32 mouse cellular contexts compared by ENCODE assay signal in genomic region chr14:111285981-111286380, GRCm38 (mm10).
DNase-seq lines count a peak whose midpoint lies in the region; ATAC-seq and TF ChIP-seq lines count a peak whose summit lies in the region.
"Had no signal": no experiment of that assay in that cellular context is flagged by ENCODE, and none has a peak within 500 bp of the region (broad histone marks: within the 10 kb centered on the region; RNA-seq: fewer than 3 reads in every experiment).

No protein-coding gene starts in this region.

- no peaks in the 10 kb centered on the region for H3K9me3 ChIP-seq in midbrain, embryonic 14.5 days (ENCODE audit: control insufficient read depth, low read length)
- no peaks in the 10 kb centered on the region for H3K9me3 ChIP-seq in midbrain, embryonic 10.5 days (replicated peaks)
- no peaks in the 10 kb centered on the region for H3K9me3 ChIP-seq in intestine, embryonic 16.5 days (ENCODE audit: control insufficient read depth, low read length)
- H3K9me3 ChIP-seq: embryonic facial prominence, embryonic 13.5 days; heart, embryonic 13.5 days; hindbrain, embryonic 10.5 days; intestine, embryonic 15.5 days; neural tube, embryonic 12.5 days had no signal

- ATAC-seq in midbrain, embryonic 14.5 days (ENCODE audit: low FRiP score, low TSS enrichment) = no peak
- ATAC-seq in intestine, embryonic 16.5 days = no peak
- ATAC-seq: activated CD4-positive, CD25-positive, alpha-beta regulatory T cell, adult 4 months; forebrain, postnatal 0 days; hindbrain, embryonic 16.5 days; intestine, embryonic 15.5 days; midbrain, embryonic 16.5 days had no signal

- no peak overlapping the region for H3K9ac ChIP-seq in midbrain, embryonic 14.5 days (replicated peaks; ENCODE audit: low read length)
- no peak overlapping the region for H3K9ac ChIP-seq in intestine, embryonic 16.5 days (ENCODE audit: low read depth, low read length)
- H3K9ac ChIP-seq: embryonic facial prominence, embryonic 13.5 days; forebrain, postnatal 0 days; heart, embryonic 13.5 days; intestine, embryonic 15.5 days; liver, embryonic 14.5 days; neural tube, embryonic 12.5 days had no signal

- peak; percentile 5 to 23 for DNase-seq in adrenal gland, adult (ENCODE audit: inconsistent age in 2 of 2, low spot score in 1 of 2)
- no peak for DNase-seq in adrenal gland, postnatal 14 days
- DNase-seq in cerebellum, postnatal 14 days = peak; percentile 43 to 50
- no peak for DNase-seq in cerebellum, postnatal 4 days (ENCODE audit: low spot score in 2 of 2)
- DNase-seq in midbrain, embryonic 14.5 days = peak; percentile 8
- no peak for DNase-seq in midbrain, embryonic 10.5 days (ENCODE audit: low spot score)
- DNase-seq in brain, embryonic 14.5 days (ENCODE audit: low read depth) = peak; percentile 42
- DNase-seq: cerebellum, adult 9-11 months; forebrain, postnatal 0 days; heart, postnatal 10 days; kidney, adult 8-10 months; kidney, postnatal 10 days; layer of hippocampus, postnatal 36 days; liver; lung, adult 2 months; lung, postnatal 10 days; right cerebral cortex, postnatal 4 days; thymus, adult 18-20 months; thymus, postnatal 25 days had no signal

- H3K27ac ChIP-seq in midbrain, embryonic 14.5 days (replicated peaks; ENCODE audit: low read depth, low read length) = no peak overlapping the region
- no peak overlapping the region for H3K27ac ChIP-seq in midbrain, embryonic 10.5 days (replicated peaks)
- no peak overlapping the region for H3K27ac ChIP-seq in intestine, embryonic 16.5 days (ENCODE audit: low read length)
- H3K27ac ChIP-seq: embryonic facial prominence, embryonic 13.5 days; heart, embryonic 13.5 days; hindbrain, embryonic 10.5 days; intestine, embryonic 15.5 days; liver, embryonic 14.5 days; macrophage; neural tube, embryonic 12.5 days; stomach, postnatal 0 days had no signal

- no peak overlapping the region for H3K4me3 ChIP-seq in midbrain, embryonic 14.5 days (replicated peaks; ENCODE audit: low read depth, low read length)
- no peak overlapping the region for H3K4me3 ChIP-seq in midbrain, embryonic 10.5 days
- H3K4me3 ChIP-seq in intestine, embryonic 16.5 days (ENCODE audit: low read length) = no peak overlapping the region
- H3K4me3 ChIP-seq: embryonic facial prominence, embryonic 13.5 days; heart, embryonic 13.5 days; hindbrain, embryonic 10.5 days; intestine, embryonic 15.5 days; myocyte; neural tube, embryonic 12.5 days had no signal

- 59% methylated on average over 1 of the region's 1 CpGs for WGBS in midbrain, embryonic 14.5 days
- 70% methylated on average over 1 of the region's 1 CpGs for WGBS in midbrain, embryonic 10.5 days
- 53% methylated on average over 1 of the region's 1 CpGs for WGBS in intestine, embryonic 16.5 days

- no peaks in the 10 kb centered on the region for H3K36me3 ChIP-seq in midbrain, embryonic 14.5 days (ENCODE audit: control insufficient read depth, insufficient read depth, low read length)
- H3K36me3 ChIP-seq in midbrain, embryonic 10.5 days = no peaks in the 10 kb centered on the region
- H3K36me3 ChIP-seq in intestine, embryonic 16.5 days (ENCODE audit: control insufficient read depth, insufficient read depth, low read length) = no peaks in the 10 kb centered on the region
- H3K36me3 ChIP-seq: embryonic facial prominence, embryonic 13.5 days; heart, embryonic 13.5 days; hindbrain, embryonic 10.5 days; intestine, embryonic 15.5 days; neural tube, embryonic 12.5 days had no signal

- no peak for TF ChIP-seq CTCF in brain, embryonic 14.5 days (IDR thresholded peaks at IDR 0.05; ENCODE audit: borderline replicate concordance, extremely low read depth, insufficient read depth, insufficient read length)

- no peaks in the 10 kb centered on the region for H3K27me3 ChIP-seq in midbrain, embryonic 14.5 days (ENCODE audit: control insufficient read depth, insufficient read depth, low read length)
- no peaks in the 10 kb centered on the region for H3K27me3 ChIP-seq in midbrain, embryonic 10.5 days (ENCODE audit: low read depth, poor library complexity, severe bottlenecking)
- no peaks in the 10 kb centered on the region for H3K27me3 ChIP-seq in intestine, embryonic 16.5 days (replicated peaks; ENCODE audit: control insufficient read depth, insufficient read depth, low read length)
- H3K27me3 ChIP-seq: embryonic facial prominence, embryonic 13.5 days; heart, embryonic 13.5 days; intestine, embryonic 15.5 days; neural tube, embryonic 12.5 days had no signal

- H3K4me1 ChIP-seq in midbrain, embryonic 14.5 days (ENCODE audit: control insufficient read depth, insufficient read depth, low read length) = no peaks in the 10 kb centered on the region
- H3K4me1 ChIP-seq in midbrain, embryonic 10.5 days = no peaks in the 10 kb centered on the region
- no peaks in the 10 kb centered on the region for H3K4me1 ChIP-seq in intestine, embryonic 16.5 days (ENCODE audit: control insufficient read depth, insufficient read depth, low read length)
- H3K4me1 ChIP-seq: embryonic facial prominence, embryonic 13.5 days; heart, embryonic 13.5 days; hindbrain, embryonic 10.5 days; intestine, embryonic 15.5 days; neural tube, embryonic 12.5 days had no signal

- H3K4me2 ChIP-seq in midbrain, embryonic 14.5 days (ENCODE audit: low read length) = no peak overlapping the region
- H3K4me2 ChIP-seq in intestine, embryonic 16.5 days (ENCODE audit: low read depth, low read length) = no peak overlapping the region
- H3K4me2 ChIP-seq: embryonic facial prominence, embryonic 13.5 days; heart, embryonic 13.5 days; intestine, embryonic 15.5 days; neural tube, embryonic 12.5 days had no signal

- TF ChIP-seq POLR2A in brain, embryonic 14.5 days (IDR thresholded peaks at IDR 0.05; ENCODE audit: borderline replicate concordance, extremely low read depth, insufficient read depth, insufficient read length, poor library complexity, severe bottlenecking) = no peak

Comparison
In these comparisons a context has a peak if more than half of its experiments do, and no peak if none do; other contexts are left out.
1. DNase-seq: peak in adrenal gland, adult (2 of 2), cerebellum, postnatal 14 days (2 of 2), midbrain, embryonic 14.5 days (single experiment) and brain, embryonic 14.5 days (single experiment); none in adrenal gland, postnatal 14 days (single experiment), cerebellum, postnatal 4 days (0 of 2) and midbrain, embryonic 10.5 days (single experiment).